Mouse (Mus musculus) heart, postnatal 10 days (tissue): ENCODE data around the gene Crygc. TPM values are rescaled to one million over a fixed set of nuclear protein-coding genes. Genes with fewer than 3 reads are reported as not detected.

Experiments
- DNase-seq, 2 experiments: peaks; one replicate each; pipeline ENCODE4 v3.0.0; 2021
- intact Hi-C: fragments of 180-260 bp; cut with DNase I; formaldehyde crosslinking; loops from one replicate; pipeline ENCODE4 v1.15.1; 2025
- total RNA-seq, 2 experiments: library from RNA; stranded (reverse); gene quantifications; 2 replicates each; pipeline ENCODE4 v1.2.3; 2021

Crygc gene
- not detected for total RNA-seq

GRCm38 (mm10) chr1:65073589-65073988 lies at the start of gene Crygc:
Gene Crygc (minus strand): TSS chr1:65073689.
- intact Hi-C loops = no loop called here
- DNase-seq = no peak

GRCm38 (mm10) chr1:65122574-65123372 lies 49.3 kb upstream of the Crygc start, which contains the start of gene D630023F18Rik:
Gene D630023F18Rik (minus strand): TSS chr1:65123214.
- no peak for DNase-seq
- intact Hi-C loops = no loop called here

- intact Hi-C loops = no loop called here
Observed at GRCm38 (mm10) chr1:65119438-65119837, 45.9 kb upstream of the Crygc start, which contains the start of gene Gm28845. Gene Gm28845 (minus strand): TSS chr1:65119558.

GRCm38 (mm10) chr1:65118150-65118913 lies 44.8 kb upstream of the Crygc start:
- intact Hi-C loops = no loop called here
- DNase-seq = no peak

More at GRCm38 (mm10) chr1:65119438-65119837, 45.9 kb upstream of the Crygc start, which contains the start of gene Gm28845:
- DNase-seq = no peak

- intact Hi-C loops = no loop called here
- DNase-seq = no peak
Observed at GRCm38 (mm10) chr1:65113536-65114172, 40.2 kb upstream of the Crygc start.

GRCm38 (mm10) chr1:65112807-65113196 lies 39.3 kb upstream of the Crygc start:
- peak; percentile 10 to 31 for DNase-seq
- intact Hi-C loops = loop anchor here (1.0 kb wide), 1 partner anchor 67 kb away; no protein-coding TSS in a partner anchor

GRCm38 (mm10) chr1:65112031-65112806 lies 38.7 kb upstream of the Crygc start:
- intact Hi-C loops = loop anchor here (1.0 kb wide), 1 partner anchor 68 kb away; no protein-coding TSS in a partner anchor
- peak; percentile 77 to 88 for DNase-seq

- DNase-seq = no peak
- intact Hi-C loops = no loop called here
Observed at GRCm38 (mm10) chr1:65109756-65110435, 36.4 kb upstream of the Crygc start.

- intact Hi-C loops = no loop called here
- no peak for DNase-seq
Observed at GRCm38 (mm10) chr1:65109196-65109595, 35.7 kb upstream of the Crygc start.

- DNase-seq = no peak
- intact Hi-C loops = no loop called here
Observed at GRCm38 (mm10) chr1:65107654-65108279, 34.3 kb upstream of the Crygc start.

- intact Hi-C loops = no loop called here
- DNase-seq = no peak
Observed at GRCm38 (mm10) chr1:65103273-65103672, 29.8 kb upstream of the Crygc start, which contains the start of gene Cryga. Gene Cryga (minus strand): TSS chr1:65103373.

GRCm38 (mm10) chr1:65096953-65097352 lies 23.5 kb upstream of the Crygc start:
- no peak for DNase-seq

GRCm38 (mm10) chr1:65091566-65091965 lies 18.1 kb upstream of the Crygc start:
- intact Hi-C loops = no loop called here
- no peak for DNase-seq

More at GRCm38 (mm10) chr1:65096953-65097352, 23.5 kb upstream of the Crygc start:
- intact Hi-C loops = no loop called here

GRCm38 (mm10) chr1:65090370-65090769 lies 16.9 kb upstream of the Crygc start:
- intact Hi-C loops = no loop called here
- DNase-seq = no peak

- DNase-seq = no peak
- intact Hi-C loops = no loop called here
Observed at GRCm38 (mm10) chr1:65088567-65089356, 15.3 kb upstream of the Crygc start.

- intact Hi-C loops = no loop called here
Observed at GRCm38 (mm10) chr1:65082188-65082587, 8.7 kb upstream of the Crygc start, which contains the start of gene Crygb. Gene Crygb (minus strand): TSS chr1:65082288.

GRCm38 (mm10) chr1:65075607-65076006 lies 2.1 kb upstream of the Crygc start:
- intact Hi-C loops = loop anchor here (2.0 kb wide), 1 partner anchor 29 kb away; no protein-coding TSS in a partner anchor

More at GRCm38 (mm10) chr1:65082188-65082587, 8.7 kb upstream of the Crygc start, which contains the start of gene Crygb:
- no peak for DNase-seq

GRCm38 (mm10) chr1:65067842-65068241 lies 5.6 kb downstream of the Crygc start:
- intact Hi-C loops = no loop called here
- no peak for DNase-seq

More at GRCm38 (mm10) chr1:65075607-65076006, 2.1 kb upstream of the Crygc start:
- DNase-seq = peak; percentile 4 to 11
